Mouse (Mus musculus): Measurements from ENCODE around the gene Nufip1. TPM values are rescaled to one million over a fixed set of nuclear protein-coding genes. Genes with fewer than 3 reads are reported as not detected.

Nufip1 gene
- total and polyA plus RNA-seq, 3 experiments = 20.6 to 36.5 (median 21.6) TPM

DNA sequence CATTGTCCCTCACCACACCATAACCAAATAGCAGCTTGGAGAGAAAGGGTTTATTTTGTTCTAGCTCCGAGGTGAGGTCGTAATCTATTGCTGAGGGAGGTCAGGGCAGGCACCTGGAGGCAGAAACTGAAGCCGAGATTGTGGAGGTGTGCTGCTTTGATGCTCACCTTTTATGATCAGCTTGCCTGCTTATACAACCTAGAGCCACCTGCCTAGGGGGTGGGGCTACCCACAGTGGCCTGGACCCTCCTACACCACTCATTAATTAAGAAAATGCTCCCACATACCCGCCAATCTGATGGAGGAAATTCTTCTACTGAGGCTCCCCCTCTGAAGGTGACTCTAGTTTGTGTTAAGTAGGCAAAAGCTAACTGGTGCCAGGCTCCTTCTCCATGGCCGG lies 74.7 kb downstream of the Nufip1 start:
- TF ChIP-seq TBP (IDR thresholded peaks at IDR 0.05; ENCODE audit: low read depth, low read length) = no peak
- TF ChIP-seq RCOR1 (IDR thresholded peaks at IDR 0.05; ENCODE audit: low read depth, low read length) = no peak
- no peak for TF ChIP-seq MXI1 (IDR thresholded peaks at IDR 0.05; ENCODE audit: low read depth, low read length)
- no peak for TF ChIP-seq POLR2A (IDR thresholded peaks at IDR 0.05; ENCODE audit: control insufficient read depth in 1 of 2, insufficient read depth in 1 of 2, low read depth in 1 of 2, low read length in 2 of 2, poor library complexity in 1 of 2)
- TF ChIP-seq EP300 (IDR thresholded peaks at IDR 0.05; ENCODE audit: low read depth in 1 of 2, low read length in 2 of 2) = no peak
- TF ChIP-seq E2F4 (IDR thresholded peaks at IDR 0.05; ENCODE audit: borderline replicate concordance, low read depth, low read length) = no peak
- no peak for TF ChIP-seq ZNF384 (IDR thresholded peaks at IDR 0.05; ENCODE audit: low read depth, low read length)
- TF ChIP-seq MYC (IDR thresholded peaks at IDR 0.05; ENCODE audit: low read depth, low read length) = no peak
- no peak for TF ChIP-seq ELF1 (IDR thresholded peaks at IDR 0.05; ENCODE audit: low read depth, low read length)
- H3K79me2 ChIP-seq (ENCODE audit: control insufficient read depth, insufficient read depth, low read length, poor library complexity) = no peaks in the 10 kb centered on the region
- no peak overlapping the region for H3K27ac ChIP-seq (ENCODE audit: control insufficient read depth, low read depth, low read length)
- DNase-seq (ENCODE audit: low read depth, low spot score) = no peak
- H3K9ac ChIP-seq (ENCODE audit: control insufficient read depth, low read depth, low read length, poor library complexity, severe bottlenecking) = no peak overlapping the region
- H3K36me3 ChIP-seq (ENCODE audit: control insufficient read depth in 1 of 2, insufficient read depth in 2 of 2, low read length in 2 of 2) = no peaks in the 10 kb centered on the region
- H3K27me3 ChIP-seq (ENCODE audit: control insufficient read depth in 1 of 2, insufficient read depth in 2 of 2, low read length in 2 of 2) = peaks cover 0 to 1% of the 10 kb centered on the region in 2 experiments; a peak in 1 of 4 replicates
- H3K4me3 ChIP-seq (ENCODE audit: control insufficient read depth in 1 of 2, insufficient read depth in 1 of 2, low read depth in 2 of 2, low read length in 2 of 2) = no peak overlapping the region
- H3K9me3 ChIP-seq (replicated peaks; ENCODE audit: insufficient read depth, low read length) = no peaks in the 10 kb centered on the region
- H3K4me1 ChIP-seq (ENCODE audit: control insufficient read depth in 1 of 2, insufficient read depth in 2 of 2, low read length in 2 of 2) = no peaks in the 10 kb centered on the region

- no peaks in the 10 kb centered on the region for H3K36me3 ChIP-seq (ENCODE audit: control insufficient read depth in 1 of 2, insufficient read depth in 2 of 2, low read length in 2 of 2)
- TF ChIP-seq USF1 (IDR thresholded peaks at IDR 0.05; ENCODE audit: low read depth, low read length) (peak; percentile 53; the same call in 1 of the 2 replicates), ELF1 (IDR thresholded peaks at IDR 0.05; ENCODE audit: low read depth, low read length) (no peak)
- no peak overlapping the region for H3K4me3 ChIP-seq (ENCODE audit: control insufficient read depth in 1 of 2, insufficient read depth in 1 of 2, low read depth in 2 of 2, low read length in 2 of 2)
- peaks cover 0 to 1% of the 10 kb centered on the region in 2 experiments; a peak in 1 of 4 replicates for H3K27me3 ChIP-seq (ENCODE audit: control insufficient read depth in 1 of 2, insufficient read depth in 2 of 2, low read length in 2 of 2)
- no peak overlapping the region for H3K9ac ChIP-seq (ENCODE audit: control insufficient read depth, low read depth, low read length, poor library complexity, severe bottlenecking)
- no peaks in the 10 kb centered on the region for H3K9me3 ChIP-seq (replicated peaks; ENCODE audit: insufficient read depth, low read length)
- H3K4me1 ChIP-seq (ENCODE audit: control insufficient read depth in 1 of 2, insufficient read depth in 2 of 2, low read length in 2 of 2) = no peaks in the 10 kb centered on the region
- no peak for DNase-seq (ENCODE audit: low read depth, low spot score)
- H3K27ac ChIP-seq (ENCODE audit: control insufficient read depth, low read depth, low read length) = no peak overlapping the region
- no peaks in the 10 kb centered on the region for H3K79me2 ChIP-seq (ENCODE audit: control insufficient read depth, insufficient read depth, low read length, poor library complexity)
These were observed 75.6 kb downstream of the Nufip1 start for GRCm38 (mm10) chr14:76186299-76186698.

Other genes starting within 250 kb of the Nufip1 start
- 0.08 TPM in 1 of 2 replicates, not detected in the other for gene Kctd4, start 155.9 kb upstream of the Nufip1 start, total RNA-seq (2012; rRNA removed)
- under 1 TPM in 1 of 2 experiments, not detected in 1; 0.01 TPM for gene Kctd4, start 155.9 kb upstream of the Nufip1 start, polyA plus RNA-seq (2012; ENCODE audit: insufficient read depth in 1 of 2, insufficient read length in 2 of 2, low read depth in 1 of 2, low replicate concordance in 2 of 2, missing spikeins in 1 of 2)
- gene Gtf2f2, start 100.0 kb upstream of the Nufip1 start, total RNA-seq (2012; rRNA removed) = 59.9 and 71.2 TPM in 2 replicates
- gene Gtf2f2, start 100.0 kb upstream of the Nufip1 start, polyA plus RNA-seq (2012; ENCODE audit: insufficient read depth in 1 of 2, insufficient read length in 2 of 2, low read depth in 1 of 2, low replicate concordance in 2 of 2, missing spikeins in 1 of 2) = 10 to 100 TPM in 1 of 2 experiments, not detected in 1; 57.6 TPM
- 16.3 and 18.9 TPM in 2 replicates for gene Gpalpp1, start 131 bp upstream of the Nufip1 start, total RNA-seq (2012; rRNA removed)
- gene Gpalpp1, start 131 bp upstream of the Nufip1 start, polyA plus RNA-seq (2012; ENCODE audit: insufficient read depth in 1 of 2, insufficient read length in 2 of 2, low read depth in 1 of 2, low replicate concordance in 2 of 2, missing spikeins in 1 of 2) = 10 to 100 TPM in 1 of 2 experiments, not detected in 1; 18.3 TPM

Data from MEL (cell line).